16 mouse cellular contexts compared by ENCODE assay signal in the genomic region with DNA sequence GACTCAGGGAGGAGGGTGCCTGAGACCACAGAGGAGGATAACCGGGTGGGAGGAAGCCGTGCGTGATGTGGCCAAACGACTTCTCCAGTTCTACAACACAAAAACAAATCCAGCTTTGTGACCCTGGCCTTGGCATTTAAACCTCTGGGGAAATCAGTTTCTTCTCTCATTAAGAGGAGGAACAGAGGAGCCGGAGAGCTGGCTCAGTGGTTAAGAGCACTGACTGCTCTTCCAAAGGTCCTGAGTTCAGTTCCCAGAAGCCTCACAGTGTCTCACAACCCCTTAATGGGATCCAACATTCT. TPM values are rescaled to one million over a fixed set of nuclear protein-coding genes. Genes with fewer than 3 reads are reported as not detected.
DNase-seq lines count a peak whose midpoint lies in the region; ATAC-seq and TF ChIP-seq lines count a peak whose summit lies in the region.
"Had no signal": no experiment of that assay in that cellular context is flagged by ENCODE, and none has a peak within 500 bp of the region (broad histone marks: within the 10 kb centered on the region; RNA-seq: fewer than 3 reads in every experiment).

No protein-coding gene starts in this region.

- no peak for TF ChIP-seq CTCF in lung, postnatal 0 days (IDR thresholded peaks at IDR 0.05)

- no peak for DNase-seq in heart, postnatal 25 days (ENCODE audit: low spot score)
- DNase-seq in kidney, postnatal 4 days: no peak
- no peak for DNase-seq in lung, postnatal 0 days (ENCODE audit: low spot score)
- DNase-seq in lung, adult 18-20 months: no peak
- DNase-seq in left cerebral cortex, adult 8-10 months (ENCODE audit: low spot score in 2 of 2): no peak
- DNase-seq: cerebellum, adult 11 months; cerebellum, postnatal 36 days; layer of hippocampus, postnatal 36 days; left cerebral cortex, postnatal 4 days; right cerebral cortex, postnatal 14 days; thymus, adult 18-20 months had no signal

- peaks cover 54% of the 10 kb centered on the region for H3K4me1 ChIP-seq in heart, embryonic 11.5 days (ENCODE audit: control insufficient read depth, insufficient read depth, low read length)
- peaks cover 20% of the 10 kb centered on the region for H3K4me1 ChIP-seq in kidney, embryonic 14.5 days (ENCODE audit: control insufficient read depth, insufficient read depth, low read length)
- H3K4me1 ChIP-seq in lung, postnatal 0 days (ENCODE audit: insufficient read depth, low read depth, low read length): peaks cover 27% of the 10 kb centered on the region

- ATAC-seq in heart, embryonic 11.5 days (replicated peaks; ENCODE audit: insufficient number of reproducible peaks, low FRiP score, low TSS enrichment): no peak
- no peak for ATAC-seq in kidney, embryonic 14.5 days (ENCODE audit: low FRiP score, low TSS enrichment)
- no peak for ATAC-seq in lung, postnatal 0 days
- ATAC-seq: forebrain, embryonic 16.5 days; midbrain, embryonic 16.5 days had no signal

- no peak for TF ChIP-seq EP300 in lung, postnatal 0 days (IDR thresholded peaks at IDR 0.05)

- H3K4me3 ChIP-seq in heart, embryonic 11.5 days (ENCODE audit: low read depth, low read length): no peak overlapping the region
- H3K4me3 ChIP-seq in kidney, embryonic 14.5 days (ENCODE audit: low read length): no peak overlapping the region
- no peak overlapping the region for H3K4me3 ChIP-seq in lung, postnatal 0 days (ENCODE audit: low read depth, low read length)

- H3K4me2 ChIP-seq in heart, embryonic 11.5 days: peak overlapping the region; percentile 25
- H3K4me2 ChIP-seq in kidney, embryonic 14.5 days (replicated peaks; ENCODE audit: low read depth, low read length): no peak overlapping the region
- no peak overlapping the region for H3K4me2 ChIP-seq in lung, postnatal 0 days (replicated peaks; ENCODE audit: low read depth, low read length)

- H3K27me3 ChIP-seq in heart, embryonic 11.5 days (ENCODE audit: control insufficient read depth, insufficient read depth, low read length): no peaks in the 10 kb centered on the region
- H3K27me3 ChIP-seq in kidney, embryonic 14.5 days (ENCODE audit: control insufficient read depth, insufficient read depth, low read length): no peaks in the 10 kb centered on the region
- no peaks in the 10 kb centered on the region for H3K27me3 ChIP-seq in lung, postnatal 0 days (replicated peaks; ENCODE audit: insufficient read depth, low read length)

- H3K27ac ChIP-seq in heart, embryonic 11.5 days (ENCODE audit: low read depth, low read length): peak overlapping the region; percentile 68
- H3K27ac ChIP-seq in kidney, embryonic 14.5 days (ENCODE audit: low read depth, low read length): peak overlapping the region; percentile 71
- 0 out of 2 replicates have a peak overlapping the region, but pooled peaks have one; percentile 43 for H3K27ac ChIP-seq in lung, postnatal 0 days (ENCODE audit: low read length)
- H3K27ac ChIP-seq: liver, embryonic 14.5 days had no signal

- no peaks in the 10 kb centered on the region for H3K9me3 ChIP-seq in heart, embryonic 11.5 days (replicated peaks; ENCODE audit: control insufficient read depth, low read length)
- no peaks in the 10 kb centered on the region for H3K9me3 ChIP-seq in kidney, embryonic 14.5 days (ENCODE audit: control insufficient read depth, low read length)
- no peaks in the 10 kb centered on the region for H3K9me3 ChIP-seq in lung, postnatal 0 days (ENCODE audit: low read length)

- no peaks in the 10 kb centered on the region for H3K36me3 ChIP-seq in heart, embryonic 11.5 days (ENCODE audit: control insufficient read depth, insufficient read depth, low read length)
- H3K36me3 ChIP-seq in kidney, embryonic 14.5 days (ENCODE audit: control insufficient read depth, insufficient read depth, low read length): no peaks in the 10 kb centered on the region
- H3K36me3 ChIP-seq in lung, postnatal 0 days (ENCODE audit: insufficient read depth, low read length): no peaks in the 10 kb centered on the region

- intact Hi-C loops in heart, postnatal 25 days (cut with DNase I): loop anchor here (2.0 kb wide), 1 partner anchor 43 kb away; the partner anchor contains the start of gene Kif13a

- WGBS in heart, embryonic 11.5 days (ENCODE audit: insufficient replicate concordance): 48% methylated on average over 5 of the region's 5 CpGs
- WGBS in kidney, embryonic 14.5 days: 32% methylated on average over 5 of the region's 5 CpGs
- 50% methylated on average over 5 of the region's 5 CpGs for WGBS in lung, postnatal 0 days

- H3K9ac ChIP-seq in heart, embryonic 11.5 days (ENCODE audit: low read depth, low read length): peak overlapping the region; percentile 22; the same call in 1 of the 2 replicates
- H3K9ac ChIP-seq in kidney, embryonic 14.5 days (ENCODE audit: low read depth, low read length): no peak overlapping the region
- no peak overlapping the region for H3K9ac ChIP-seq in lung, postnatal 0 days (replicated peaks; ENCODE audit: low read depth)
- H3K9ac ChIP-seq: liver, embryonic 14.5 days had no signal

RNA-seq across cellular contexts. Expression of gene Kif13a, which starts 44.0 kb away (rescaled TPM):
- polyA plus RNA-seq in heart, embryonic 11.5 days (2014; fragmentation: Nextera tagmentation; extraction: Ambion mirVana): 39.8 and 42.6 TPM in 2 replicates
- 100 to 1,000 TPM; 109 to 118 TPM for total RNA-seq in heart, postnatal 25 days (2021)
- 8.7 and 18.2 TPM in 2 replicates for polyA plus RNA-seq in kidney, embryonic 14.5 days (2014; fragmentation: Nextera tagmentation; extraction: Ambion mirVana)
- polyA plus RNA-seq in lung, postnatal 0 days (2015; fragmentation: Nextera tagmentation; extraction: Ambion mirVana): 30.5 TPM in 2 replicates
- 10 to 100 TPM; 25.6 to 27.6 (median 26.7) TPM for total RNA-seq in left cerebral cortex, adult 8-10 months (2022)
